12 mouse cellular contexts compared by ENCODE assay signal in the genomic region with DNA sequence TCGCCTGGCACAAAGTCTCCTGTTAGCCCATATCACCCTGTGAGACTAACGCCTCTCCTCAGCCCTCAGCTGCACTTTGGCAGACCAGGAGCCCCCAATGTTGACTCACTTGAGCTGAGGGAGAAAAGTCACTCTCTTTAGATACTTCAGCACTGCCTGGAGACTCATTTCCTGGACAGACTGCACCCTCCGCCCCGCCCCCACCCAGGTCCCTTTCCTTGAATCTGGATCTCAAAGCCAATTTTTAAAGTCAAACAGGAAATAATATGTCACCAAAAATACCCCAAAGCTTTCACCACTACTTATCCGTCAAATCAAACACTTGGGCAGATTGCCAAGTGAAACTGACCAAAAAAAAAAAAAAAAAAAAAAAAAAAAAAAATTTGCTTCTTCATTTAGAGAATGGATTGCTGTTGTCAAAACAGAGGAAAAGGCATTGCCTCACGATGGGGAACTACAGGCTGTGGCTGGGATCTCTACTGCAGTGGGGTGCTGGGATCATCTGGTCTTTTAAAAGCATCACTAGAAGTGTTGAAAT. TPM values are rescaled to one million over a fixed set of nuclear protein-coding genes. Genes with fewer than 3 reads are reported as not detected.
DNase-seq lines count a peak whose midpoint lies in the region; ATAC-seq and TF ChIP-seq lines count a peak whose summit lies in the region.
"Had no signal": no experiment of that assay in that cellular context is flagged by ENCODE, and none has a peak within 500 bp of the region (broad histone marks: within the 10 kb centered on the region; RNA-seq: fewer than 3 reads in every experiment).

No protein-coding gene starts in this region.

- no peaks in the 10 kb centered on the region for H3K9me3 ChIP-seq in forebrain, embryonic 13.5 days (replicated peaks)
- H3K9me3 ChIP-seq in forebrain, embryonic 15.5 days, result no peaks in the 10 kb centered on the region

- no peaks in the 10 kb centered on the region for H3K36me3 ChIP-seq in forebrain, embryonic 13.5 days (ENCODE audit: poor library complexity, severe bottlenecking)
- no peaks in the 10 kb centered on the region for H3K36me3 ChIP-seq in forebrain, embryonic 15.5 days

- no peak for TF ChIP-seq CTCF in cerebellum, adult 2 months (IDR thresholded peaks at IDR 0.05; ENCODE audit: borderline replicate concordance, insufficient read depth, low read depth, low read length)

- intact Hi-C loops in heart, postnatal 10 days (cut with DNase I), result no loop called here
- intact Hi-C loops in left cerebral cortex, postnatal 4 days (cut with DNase I), result no loop called here

- TF ChIP-seq POLR2A in cerebellum, adult 2 months (IDR thresholded peaks at IDR 0.05; ENCODE audit: borderline replicate concordance, insufficient read depth, low read length), result no peak

- peak; percentile 55 to 57 for DNase-seq in B cell, adult 2 months
- peak; percentile 14 to 15 for DNase-seq in heart, postnatal 10 days
- DNase-seq in lung, postnatal 4 days, result peak; percentile 46 to 54
- no peak for DNase-seq in cerebellum, adult 2 months
- DNase-seq in left cerebral cortex, postnatal 4 days, result no peak
- DNase-seq in thymus, postnatal 25 days, result no peak
- DNase-seq: cerebellum, adult 8-10 months; right cerebral cortex, postnatal 4 days had no signal

- 0 out of 2 replicates have a peak, but pooled peaks have one; percentile 8 for ATAC-seq in forebrain, embryonic 13.5 days
- no peak for ATAC-seq in forebrain, embryonic 15.5 days (replicated peaks)

- H3K4me3 ChIP-seq in forebrain, embryonic 13.5 days, result no peak overlapping the region
- H3K4me3 ChIP-seq in forebrain, embryonic 15.5 days, result no peak overlapping the region
- no peak overlapping the region for H3K4me3 ChIP-seq in cerebellum, adult 2 months (replicated peaks; ENCODE audit: insufficient read depth, low read depth, low read length)

- WGBS in forebrain, embryonic 13.5 days, result 77% methylated on average over 6 of the region's 6 CpGs
- 66% methylated on average over 6 of the region's 6 CpGs for WGBS in forebrain, embryonic 15.5 days
- 49% methylated on average over 6 of the region's 6 CpGs for WGBS in cerebellum, adult 2 months

- peaks cover 19% of the 10 kb centered on the region for H3K4me1 ChIP-seq in forebrain, embryonic 13.5 days
- H3K4me1 ChIP-seq in forebrain, embryonic 15.5 days, result peaks cover 9% of the 10 kb centered on the region
- H3K4me1 ChIP-seq in cerebellum, adult 2 months (ENCODE audit: control insufficient read depth, insufficient read depth, low read length), result no peaks in the 10 kb centered on the region

- no peak overlapping the region for H3K27ac ChIP-seq in forebrain, embryonic 13.5 days
- no peak overlapping the region for H3K27ac ChIP-seq in forebrain, embryonic 15.5 days (replicated peaks)
- no peak overlapping the region for H3K27ac ChIP-seq in cerebellum, adult 2 months (ENCODE audit: insufficient read depth, low read length)
- H3K27ac ChIP-seq: liver, embryonic 14.5 days had no signal

- H3K4me2 ChIP-seq in forebrain, embryonic 13.5 days, result no peak overlapping the region
- no peak overlapping the region for H3K4me2 ChIP-seq in forebrain, embryonic 15.5 days (replicated peaks)

- H3K27me3 ChIP-seq in forebrain, embryonic 13.5 days, result no peaks in the 10 kb centered on the region
- H3K27me3 ChIP-seq in forebrain, embryonic 15.5 days, result no peaks in the 10 kb centered on the region
- no peaks in the 10 kb centered on the region for H3K27me3 ChIP-seq in cerebellum, adult 2 months (ENCODE audit: control insufficient read depth, insufficient read depth, low read length)

- H3K9ac ChIP-seq in forebrain, embryonic 13.5 days, result no peak overlapping the region
- no peak overlapping the region for H3K9ac ChIP-seq in forebrain, embryonic 15.5 days (replicated peaks)
- H3K9ac ChIP-seq: liver, embryonic 14.5 days had no signal

RNA-seq across cellular contexts. Expression of gene Ifnk, which starts 21.4 kb away (rescaled TPM):
- 0.30 TPM in 1 of 2 replicates, not detected in the other for polyA plus RNA-seq in forebrain, embryonic 13.5 days (2015; fragmentation: Nextera tagmentation; extraction: Ambion mirVana)
- polyA plus RNA-seq in forebrain, embryonic 15.5 days (2015; fragmentation: Nextera tagmentation; extraction: Ambion mirVana), result 0.22 TPM in 1 of 2 replicates, not detected in the other
- not detected for total RNA-seq in heart, postnatal 10 days (2021)
- not detected in 2 replicates for polyA plus RNA-seq in cerebellum, adult 2 months (2012; rRNA removed)
- total RNA-seq in left cerebral cortex, postnatal 4 days (2021), result not detected
- polyA plus RNA-seq: gonadal fat pad, adult 2 months; liver, embryonic 14.5 days had no signal

RNA-seq across cellular contexts. Expression of gene Mob3b, which starts 26.8 kb away (rescaled TPM):
- polyA plus RNA-seq in forebrain, embryonic 13.5 days (2015; fragmentation: Nextera tagmentation; extraction: Ambion mirVana), result 12.4 and 12.6 TPM in 2 replicates
- 5.6 and 7.2 TPM in 2 replicates for polyA plus RNA-seq in forebrain, embryonic 15.5 days (2015; fragmentation: Nextera tagmentation; extraction: Ambion mirVana)
- total RNA-seq in heart, postnatal 10 days (2021), result 1 to 10 TPM in 1 of 2 experiments, under 1 TPM in 1; 0.96 to 1.2 TPM
- 8.5 and 9.5 TPM in 2 replicates for polyA plus RNA-seq in cerebellum, adult 2 months (2012; rRNA removed)
- total RNA-seq in left cerebral cortex, postnatal 4 days (2021), result 1 to 10 TPM; 4.3 to 5.9 TPM

Comparison
In these comparisons a context has a peak if more than half of its experiments do, and no peak if none do; other contexts are left out.
1. DNase-seq: peak in B cell, adult 2 months (2 of 2), heart, postnatal 10 days (2 of 2) and lung, postnatal 4 days (2 of 2); none in cerebellum, adult 2 months (0 of 2), left cerebral cortex, postnatal 4 days (single experiment) and thymus, postnatal 25 days (single experiment).